Comparison of ENCODE assay signal across 9 mouse cellular contexts in the genomic region with DNA sequence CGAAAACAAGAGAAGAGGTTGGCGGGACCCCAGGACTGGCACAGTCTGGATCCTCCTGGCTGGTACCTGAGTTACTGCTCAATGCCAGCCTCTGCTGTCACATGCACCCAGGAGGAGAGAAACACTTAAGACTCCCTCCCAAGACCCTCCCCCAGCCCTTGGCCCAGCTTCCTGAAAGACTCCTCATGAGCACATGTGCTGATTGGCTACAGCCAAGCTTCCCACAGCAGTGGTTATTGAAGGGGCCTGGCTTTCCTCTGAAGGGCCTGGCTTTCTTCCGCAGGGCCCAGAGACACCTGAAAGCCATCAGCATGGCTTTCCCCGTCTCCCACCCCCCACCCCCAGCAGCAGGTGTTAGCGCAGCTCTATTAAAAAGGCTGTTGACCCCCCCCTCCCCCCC. TPM values are rescaled to one million over a fixed set of nuclear protein-coding genes. Genes with fewer than 3 reads are reported as not detected.
DNase-seq lines count a peak whose midpoint lies in the region; ATAC-seq and TF ChIP-seq lines count a peak whose summit lies in the region.
"Had no signal": no experiment of that assay in that cellular context is flagged by ENCODE, and none has a peak within 500 bp of the region (broad histone marks: within the 10 kb centered on the region; RNA-seq: fewer than 3 reads in every experiment).

TSS of gene Tbc1d14 (minus strand) at position 101 of the 400 bp plus-strand sequence.

- no peak within 1 kb of the TSS for H3K9ac ChIP-seq in CH12.LX (ENCODE audit: insufficient read depth, low read depth)
- no peak within 1 kb of the TSS for H3K9ac ChIP-seq in limb, embryonic 15.5 days
- H3K9ac ChIP-seq: liver, embryonic 13.5 days had no signal

- DNase-seq in cerebellum, adult 2 months, result no peak
- no peak for DNase-seq in cerebellum, adult 9-10 months
- no peak for DNase-seq in CH12.LX (ENCODE audit: extremely low read depth)
- DNase-seq in heart, postnatal 4 days, result no peak
- no peak for DNase-seq in cerebellum, adult 9-11 months
- DNase-seq in right cerebral cortex, postnatal 14 days, result no peak
- DNase-seq: liver, embryonic 13.5 days had no signal

- TF ChIP-seq RAD21 in CH12.LX (IDR thresholded peaks at IDR 0.05; ENCODE audit: low read depth, low read length), result no peak

- TF ChIP-seq POLR2A in cerebellum, adult 2 months (IDR thresholded peaks at IDR 0.05; ENCODE audit: borderline replicate concordance, insufficient read depth, low read length), result no peak
- TF ChIP-seq POLR2A in CH12.LX (IDR thresholded peaks at IDR 0.05; ENCODE audit: low read depth, low read length), result no peak

- peaks cover 0 to under 1% of the 10 kb centered on the region in 2 experiments for H3K36me3 ChIP-seq in CH12.LX (replicated peaks in 1 of 2; ENCODE audit: control insufficient read depth in 1 of 2, insufficient read depth in 1 of 2, low read length in 1 of 2)
- no peaks in the 10 kb centered on the region for H3K36me3 ChIP-seq in limb, embryonic 15.5 days
- H3K36me3 ChIP-seq: liver, embryonic 13.5 days had no signal

- in situ Hi-C loops in CH12.LX (cut with MboI; ENCODE audit: low pct_ligation_motif_present, low pct_unique_long_range_greater_than_20kb, low sequenced_read_pairs), result no loop called here

- 86% methylated on average over 5 of the region's 5 CpGs for WGBS in cerebellum, adult 2 months
- 67% methylated on average over 5 of the region's 5 CpGs for WGBS in limb, embryonic 15.5 days

- H3K4me2 ChIP-seq in CH12.LX (ENCODE audit: insufficient read depth, low read depth, poor library complexity, severe bottlenecking), result no peak within 1 kb of the TSS
- H3K4me2 ChIP-seq in limb, embryonic 15.5 days, result no peak within 1 kb of the TSS
- H3K4me2 ChIP-seq: liver, embryonic 13.5 days had no signal

- H3K4me1 ChIP-seq in cerebellum, adult 2 months (ENCODE audit: control insufficient read depth, insufficient read depth, low read length), result no peaks in the 10 kb centered on the region
- peaks cover 7 to 27% of the 10 kb centered on the region in 2 experiments for H3K4me1 ChIP-seq in CH12.LX (ENCODE audit: control insufficient read depth in 1 of 2, insufficient read depth in 2 of 2)
- 0 out of 2 replicates have a peak, but pooled peaks cover 2% of the 10 kb centered on the region for H3K4me1 ChIP-seq in limb, embryonic 15.5 days

- no peaks in the 10 kb centered on the region for H3K79me2 ChIP-seq in CH12.LX (replicated peaks; ENCODE audit: control insufficient read depth, extremely low read depth, insufficient read depth, poor library complexity, severe bottlenecking)

- no peaks in the 10 kb centered on the region for H3K27me3 ChIP-seq in cerebellum, adult 2 months (ENCODE audit: control insufficient read depth, insufficient read depth, low read length)
- no peaks in the 10 kb centered on the region for H3K27me3 ChIP-seq in CH12.LX (replicated peaks)
- no peaks in the 10 kb centered on the region for H3K27me3 ChIP-seq in limb, embryonic 15.5 days
- H3K27me3 ChIP-seq: liver, embryonic 13.5 days had no signal

- ATAC-seq in erythroid progenitor cell, adult 5-6 weeks (replicated peaks; ENCODE audit: low FRiP score, poor library complexity, severe bottlenecking), result no peak
- ATAC-seq in limb, embryonic 15.5 days (ENCODE audit: insufficient number of reproducible peaks, low FRiP score, low TSS enrichment, low read depth), result no peak

- no peak for TF ChIP-seq CTCF in cerebellum, adult 2 months (IDR thresholded peaks at IDR 0.05; ENCODE audit: borderline replicate concordance, insufficient read depth, low read depth, low read length)
- TF ChIP-seq CTCF in CH12.LX (conservative IDR thresholded peaks at IDR 0.05 in 1 of 2, IDR thresholded peaks at IDR 0.05 in 1 of 2; ENCODE audit: low read depth in 2 of 2, low read length in 2 of 2), result no peak

- dilution Hi-C loops in CH12.LX (cut with MboI; ENCODE audit: extremely low pct_ligation_motif_present, extremely low pct_unique_long_range_greater_than_20kb, low sequenced_read_pairs), result no loop called here

- no peaks in the 10 kb centered on the region for H3K9me3 ChIP-seq in CH12.LX (replicated peaks; ENCODE audit: low read length)
- H3K9me3 ChIP-seq in limb, embryonic 15.5 days, result no peaks in the 10 kb centered on the region
- H3K9me3 ChIP-seq: liver, embryonic 13.5 days had no signal

- no peak within 1 kb of the TSS for H3K27ac ChIP-seq in cerebellum, adult 2 months (ENCODE audit: insufficient read depth, low read length)
- no peak within 1 kb of the TSS for H3K27ac ChIP-seq in CH12.LX (ENCODE audit: insufficient read depth, low read depth)
- no peak within 1 kb of the TSS for H3K27ac ChIP-seq in limb, embryonic 15.5 days
- H3K27ac ChIP-seq: liver, embryonic 13.5 days had no signal

- H3K4me3 ChIP-seq in cerebellum, adult 2 months (replicated peaks; ENCODE audit: insufficient read depth, low read depth, low read length), result no peak within 1 kb of the TSS
- no peak within 1 kb of the TSS for H3K4me3 ChIP-seq in CH12.LX (replicated peaks in 1 of 3; ENCODE audit: low read depth in 2 of 3, low read length in 2 of 3, poor library complexity in 1 of 3)
- H3K4me3 ChIP-seq in limb, embryonic 15.5 days, result no peak within 1 kb of the TSS
- H3K4me3 ChIP-seq: liver, embryonic 13.5 days had no signal

- no peak for TF ChIP-seq EP300 in CH12.LX (IDR thresholded peaks at IDR 0.05; ENCODE audit: low read length)

TF ChIP-seq in CH12.LX, 34 proteins besides CTCF, POLR2A, EP300 and RAD21:
- TF ChIP-seq SIN3A (IDR thresholded peaks at IDR 0.05; ENCODE audit: low read length) (no peak), GABPA (IDR thresholded peaks at IDR 0.05; ENCODE audit: insufficient replicate concordance, low read depth, low read length) (no peak), TCF12 (IDR thresholded peaks at IDR 0.05; ENCODE audit: low read depth, low read length) (no peak), MYC (IDR thresholded peaks at IDR 0.05; ENCODE audit: low read depth, low read length) (no peak), NRF1 (IDR thresholded peaks at IDR 0.05; ENCODE audit: low read depth, low read length) (no peak), ETS1 (conservative IDR thresholded peaks at IDR 0.05; ENCODE audit: low read depth, low read length) (no peak), TBP (conservative IDR thresholded peaks at IDR 0.05; ENCODE audit: low read depth, low read length) (no peak), ZKSCAN1 (IDR thresholded peaks at IDR 0.05; ENCODE audit: borderline replicate concordance, low read depth, low read length) (no peak), MAFK (IDR thresholded peaks at IDR 0.05; ENCODE audit: insufficient replicate concordance, low read length) (no peak), MEF2A (IDR thresholded peaks at IDR 0.05; ENCODE audit: borderline replicate concordance, low read depth, low read length) (no peak), ZMIZ1 (IDR thresholded peaks at IDR 0.05; ENCODE audit: low read depth, low read length) (no peak), SMC3 (IDR thresholded peaks at IDR 0.05; ENCODE audit: low read depth, low read length) (no peak), JUND (conservative IDR thresholded peaks at IDR 0.05; ENCODE audit: low read depth, low read length) (no peak), IRF4 (IDR thresholded peaks at IDR 0.05; ENCODE audit: low read depth, low read length) (no peak), NELFE (IDR thresholded peaks at IDR 0.05; ENCODE audit: low read depth, low read length) (no peak), MAX (IDR thresholded peaks at IDR 0.05; ENCODE audit: low read length) (no peak), ELF1 (IDR thresholded peaks at IDR 0.05; ENCODE audit: low read depth, low read length) (no peak), RCOR1 (conservative IDR thresholded peaks at IDR 0.05; ENCODE audit: low read depth, low read length) (no peak), KAT2A (IDR thresholded peaks at IDR 0.05; ENCODE audit: insufficient replicate concordance, low read length) (no peak)

RNA-seq across cellular contexts. Expression of gene Tbc1d14, which starts in this region (rescaled TPM):
- 53.2 and 55.1 TPM in 2 replicates for polyA plus RNA-seq in cerebellum, adult 2 months (2012; rRNA removed)
- 8.5 and 10.1 TPM in 2 replicates for total RNA-seq in CH12.LX (2012; rRNA removed)
- 4.4 and 5.7 TPM in 2 replicates for total RNA-seq in CH12.LX (2014; rRNA removed)
- polyA plus RNA-seq in CH12.LX (2012; ENCODE audit: insufficient read length, low read depth), result 24.4 and 29.1 TPM in 2 replicates
- 13.0 and 16.9 TPM in 2 replicates for total RNA-seq in erythroid progenitor cell, adult 5-6 weeks (2015; ENCODE audit: low replicate concordance)
- total RNA-seq in erythroid progenitor cell, adult 5-6 weeks (2017; ENCODE audit: low replicate concordance), result 17.2 and 21.9 TPM in 2 replicates
- total RNA-seq in heart, postnatal 4 days (2021), result 10 to 100 TPM; 20.6 to 22.6 TPM
- polyA plus RNA-seq in limb, embryonic 15.5 days (2015; fragmentation: Nextera tagmentation; extraction: Ambion mirVana), result 38.2 and 40.1 TPM in 2 replicates
